Mouse (Mus musculus): ENCODE data around the gene Eea1.

Gene Eea1

DNA sequence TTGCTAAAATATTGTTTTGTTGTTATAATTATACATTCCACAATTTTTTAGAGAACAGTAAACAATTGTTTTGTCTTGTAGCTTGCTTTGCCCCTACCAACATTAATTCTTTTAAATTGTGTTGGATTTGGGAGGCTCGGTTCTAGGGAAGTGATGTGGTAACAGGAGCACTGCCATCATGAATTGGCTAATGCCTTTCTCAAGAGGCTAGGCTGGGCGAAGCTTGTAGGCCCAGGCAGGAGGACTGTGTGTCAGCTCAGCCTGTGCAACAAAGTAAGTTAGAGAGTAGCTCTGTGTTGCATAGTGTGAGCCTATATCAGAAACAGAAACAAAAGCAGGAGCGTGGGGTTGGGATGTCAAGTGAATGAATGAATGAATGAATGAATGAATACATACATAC, 9.0 kb downstream of the Eea1 start:
- DNase-seq (ENCODE audit: low read depth, low spot score), result no peak

DNA sequence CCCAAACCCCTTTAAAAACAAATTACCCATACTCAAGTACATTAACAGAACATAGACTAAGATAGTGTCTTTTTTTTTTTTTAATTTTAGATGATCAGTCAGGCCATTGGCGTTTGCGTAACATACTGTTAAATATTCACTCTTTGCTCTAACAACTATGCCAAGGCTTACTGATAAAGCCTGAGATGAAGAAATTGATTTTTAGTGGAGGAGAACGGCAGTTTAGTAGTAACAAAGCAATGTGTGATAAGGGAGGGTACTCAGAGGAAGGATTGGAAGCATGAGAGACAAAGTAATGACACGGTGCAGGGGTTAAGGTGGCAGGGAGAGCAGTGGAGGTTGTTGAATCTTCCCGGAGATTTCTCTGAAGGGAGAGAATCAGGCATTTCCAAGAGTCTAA, 9.7 kb downstream of the Eea1 start:
- DNase-seq (ENCODE audit: low read depth, low spot score), result no peak

DNA sequence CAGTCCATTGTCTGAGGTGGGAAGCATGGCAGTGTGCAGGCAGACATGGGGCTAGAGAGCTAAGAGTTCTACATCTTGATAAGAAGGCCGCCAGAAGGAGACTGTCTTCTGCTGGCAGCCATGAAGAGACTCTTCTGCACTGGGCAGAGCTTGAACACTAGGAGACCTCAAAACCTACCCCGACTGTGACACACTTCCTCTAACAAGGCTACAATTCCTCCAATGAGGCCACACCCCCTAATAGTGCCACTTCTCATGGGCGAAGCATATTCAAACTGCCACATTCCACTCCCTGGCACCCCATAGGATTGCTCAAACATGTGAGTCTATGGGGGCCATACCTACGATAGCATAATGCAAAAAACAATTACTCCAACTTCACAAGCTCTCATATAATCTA, 10.3 kb downstream of the Eea1 start:
- no peak for DNase-seq (ENCODE audit: low read depth, low spot score)

DNA sequence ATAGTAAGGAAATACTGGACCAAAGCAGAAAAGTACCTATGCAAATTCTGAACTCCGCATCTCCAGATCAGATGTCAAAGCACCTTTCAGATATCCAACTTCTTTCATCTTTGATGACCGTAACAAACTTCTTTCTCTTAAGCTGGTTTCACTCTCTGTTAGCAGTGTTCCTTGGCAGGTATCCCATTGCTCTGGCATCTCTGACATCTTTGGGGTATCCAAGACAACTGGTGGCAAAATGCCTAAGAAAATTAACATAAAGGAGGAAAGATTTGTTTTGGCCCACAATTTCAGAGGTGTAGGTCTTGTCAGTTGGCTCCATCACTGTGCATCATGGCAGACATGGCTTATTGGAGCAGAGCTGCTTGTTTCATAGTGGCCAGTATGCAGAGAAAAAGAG, 10.9 kb downstream of the Eea1 start:
- peak; percentile 16 for DNase-seq (ENCODE audit: low read depth, low spot score)

DNA sequence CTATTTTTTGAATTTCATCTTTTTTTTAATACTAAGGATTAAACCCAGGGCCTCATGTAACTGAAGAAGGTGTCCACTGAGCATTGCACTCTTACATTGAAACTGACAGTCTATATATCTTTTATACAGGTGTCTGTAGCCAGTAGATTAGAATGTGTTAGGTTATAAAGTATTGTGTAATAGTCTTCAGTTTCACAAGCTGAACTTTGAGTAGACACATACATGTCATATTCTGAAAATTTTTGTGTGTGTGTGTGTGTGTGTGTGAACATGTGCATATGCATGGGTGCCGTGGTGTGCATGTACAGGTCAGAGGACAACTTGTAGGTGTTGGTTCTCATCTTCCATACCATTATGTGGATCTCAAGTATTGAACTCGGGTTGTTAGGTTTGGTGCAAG, 16.2 kb downstream of the Eea1 start:
- no peak for DNase-seq (ENCODE audit: low read depth, low spot score)

DNA sequence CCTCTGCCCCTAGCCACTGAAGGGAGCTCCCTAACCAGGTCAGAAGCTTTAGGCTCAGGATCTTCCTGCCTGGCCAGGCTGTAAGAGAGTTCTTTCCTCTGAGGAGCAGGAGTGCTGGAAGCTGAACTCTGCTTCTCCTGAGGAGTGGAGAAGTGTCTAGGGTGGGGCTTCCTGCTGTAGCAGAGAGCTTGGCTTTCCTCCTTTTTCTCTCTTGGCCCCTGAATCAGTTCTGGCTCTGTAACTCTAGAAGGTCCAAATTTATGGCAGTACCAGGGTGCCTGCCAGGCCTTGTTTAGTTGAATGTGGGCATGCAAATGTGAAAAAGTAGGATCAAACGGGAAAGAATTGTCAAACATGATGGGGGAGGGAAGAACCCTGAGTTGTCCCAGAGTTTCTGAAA, 17.1 kb downstream of the Eea1 start:
- DNase-seq (ENCODE audit: low read depth, low spot score), result no peak

DNA sequence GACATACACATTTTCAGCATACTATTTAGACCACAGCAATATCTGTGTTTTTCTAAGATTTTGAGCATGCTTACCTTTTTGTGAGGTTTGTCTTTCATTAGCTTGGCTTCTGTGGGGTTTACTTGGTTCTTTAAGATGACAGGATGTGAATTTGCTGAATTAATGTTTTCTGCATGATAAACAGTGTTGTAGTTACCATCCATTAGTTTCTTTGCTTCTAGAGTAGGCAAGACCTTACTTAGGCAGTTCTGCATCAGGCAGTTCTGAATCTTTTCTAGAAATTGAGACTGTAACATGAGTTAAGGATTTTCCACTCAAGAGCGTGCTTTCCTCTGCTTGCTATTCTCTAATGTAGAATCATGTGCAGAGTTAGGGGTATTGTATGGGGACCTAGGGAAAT, 24.2 kb downstream of the Eea1 start:
- DNase-seq (ENCODE audit: low read depth, low spot score), result no peak

DNA sequence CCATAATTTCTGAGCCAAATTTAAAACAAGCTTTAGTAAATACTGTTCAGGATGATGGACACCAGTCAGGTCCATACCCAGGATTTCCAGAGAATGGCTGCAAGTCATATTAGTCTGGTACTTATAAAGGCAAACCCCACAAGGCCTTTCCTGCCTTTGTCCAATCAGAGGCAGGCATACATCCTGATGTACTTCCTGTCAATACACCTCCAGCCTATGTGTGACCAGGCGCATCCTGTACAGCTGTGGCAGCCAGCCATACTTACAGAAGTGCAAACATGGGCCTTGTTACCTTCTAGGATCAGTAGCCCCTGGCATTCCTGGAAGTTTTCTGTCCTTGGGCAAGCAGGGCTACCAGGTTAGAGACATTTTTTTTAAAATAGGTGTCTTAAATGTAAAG, 29.2 kb downstream of the Eea1 start:
- no peak for DNase-seq (ENCODE audit: low read depth, low spot score)

DNA sequence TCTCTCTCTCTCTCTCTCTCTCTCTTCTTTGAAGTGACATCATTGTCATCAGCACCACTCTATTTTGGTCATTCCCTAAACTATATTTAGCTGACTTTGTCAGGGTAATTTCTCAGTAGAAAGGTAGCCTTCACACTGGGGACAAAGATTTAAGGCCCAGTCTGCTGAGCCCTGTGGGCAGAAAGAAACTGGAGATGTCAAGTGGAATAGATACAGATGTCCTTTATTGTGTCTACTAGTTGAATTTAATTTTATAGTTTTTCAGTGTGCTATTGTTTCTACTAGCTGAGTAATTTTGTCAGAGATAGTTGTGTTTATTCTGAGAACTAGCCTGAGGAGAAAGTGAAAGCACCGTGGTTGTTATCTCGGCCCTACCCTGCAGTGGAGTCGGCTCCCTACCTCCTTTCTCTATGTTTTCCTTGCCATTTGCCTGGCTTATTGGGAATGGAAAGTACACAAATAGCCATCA, 30.3 kb downstream of the Eea1 start:
- DNase-seq (ENCODE audit: low read depth, low spot score), result peak; percentile 29

DNA sequence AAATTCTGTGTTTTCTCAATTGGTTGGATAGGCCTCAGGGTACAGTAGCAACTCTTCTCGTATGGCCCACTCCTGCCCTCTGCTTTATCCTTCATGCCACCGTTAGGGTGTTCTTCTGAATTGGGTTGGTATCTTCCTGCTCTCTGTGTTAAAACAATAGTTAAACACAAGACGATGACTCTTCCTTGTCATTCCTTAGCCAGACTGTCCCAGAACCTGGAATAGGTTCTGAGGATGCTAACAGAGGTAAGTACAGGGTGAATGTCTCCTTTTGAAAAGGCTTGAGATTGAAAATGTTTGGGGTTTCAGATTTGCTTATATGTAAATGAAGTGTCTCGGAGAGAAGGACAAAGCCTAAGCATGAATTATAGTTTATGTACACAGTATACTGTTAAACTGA, 30.9 kb downstream of the Eea1 start:
- no peak for DNase-seq (ENCODE audit: low read depth, low spot score)

DNA sequence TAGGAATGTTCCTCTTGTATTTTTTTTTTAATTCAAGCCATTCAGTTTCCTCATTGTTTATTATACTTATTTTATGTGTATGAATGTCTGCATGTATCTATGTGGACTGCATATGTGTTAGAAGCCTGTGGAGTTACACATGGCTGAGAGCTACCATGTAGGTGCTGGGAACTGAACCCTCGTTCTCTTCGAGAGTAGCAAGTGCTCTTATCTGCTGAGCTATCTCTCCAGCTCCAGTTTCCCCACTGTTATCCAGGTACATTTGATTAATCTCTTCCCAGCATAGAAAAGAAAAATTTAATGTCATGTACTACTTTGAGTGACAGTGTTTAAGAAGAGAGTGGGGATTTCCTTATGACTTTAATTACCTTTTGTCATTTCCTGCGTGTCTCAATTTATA, 31.5 kb downstream of the Eea1 start:
- DNase-seq (ENCODE audit: low read depth, low spot score), result no peak

DNA sequence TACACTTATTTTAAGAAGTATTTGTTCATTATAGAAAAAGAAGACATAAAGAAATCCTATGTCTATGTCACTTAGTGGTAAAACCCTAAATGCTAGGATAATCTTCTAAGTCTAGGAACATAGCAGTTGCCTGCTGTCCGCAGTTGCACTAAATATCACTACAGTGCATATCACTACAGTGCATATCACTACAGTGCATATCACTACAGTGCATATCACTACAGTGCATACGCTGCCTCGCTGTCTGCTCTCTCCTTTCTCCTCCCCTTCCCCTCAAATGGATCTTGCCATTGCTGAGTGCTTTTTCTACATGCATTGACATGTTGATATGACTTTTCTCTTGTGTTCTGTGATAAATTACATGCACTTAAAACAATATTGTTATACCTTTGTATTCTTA, 34.0 kb downstream of the Eea1 start:
- DNase-seq (ENCODE audit: low read depth, low spot score), result no peak

DNA sequence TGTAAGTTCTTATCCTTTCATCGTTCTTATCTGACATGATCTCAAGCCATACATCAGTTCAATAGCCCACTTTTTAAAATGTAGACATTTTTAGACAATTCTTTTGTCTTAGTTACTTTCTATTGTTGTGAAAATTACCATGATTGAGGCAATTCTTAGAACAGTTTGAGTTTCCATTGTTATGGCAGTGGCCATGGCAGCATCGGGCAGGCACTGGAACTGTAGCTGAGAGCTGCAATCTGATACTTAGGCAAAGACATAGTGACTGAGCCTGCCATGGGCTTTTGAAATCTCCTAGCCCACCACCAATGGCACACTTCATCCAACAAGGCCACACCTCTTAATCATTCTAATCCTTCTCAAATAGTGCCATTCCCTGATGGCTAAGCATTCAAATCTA, 36.3 kb downstream of the Eea1 start:
- DNase-seq (ENCODE audit: low read depth, low spot score), result no peak

DNA sequence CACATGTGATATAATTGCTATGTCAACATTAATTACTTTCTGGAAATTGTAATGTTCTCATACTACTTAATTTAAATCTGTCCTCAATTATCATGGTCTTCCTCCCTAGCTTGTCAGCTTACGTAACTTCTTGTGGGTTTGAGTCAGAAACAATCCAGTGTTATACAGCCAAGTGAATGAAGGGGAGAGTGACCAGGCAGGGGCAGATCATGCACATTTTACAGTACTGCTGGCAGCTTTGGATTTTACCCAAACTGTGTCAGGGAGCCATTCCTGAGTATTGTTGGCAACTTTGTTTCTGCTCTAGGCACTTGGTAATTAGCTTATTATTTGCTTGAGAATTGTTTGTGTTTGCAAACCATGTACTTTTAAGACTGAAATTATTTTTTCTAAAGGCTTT, 49.3 kb downstream of the Eea1 start:
- DNase-seq (ENCODE audit: low read depth, low spot score), result peak; percentile 53

DNA sequence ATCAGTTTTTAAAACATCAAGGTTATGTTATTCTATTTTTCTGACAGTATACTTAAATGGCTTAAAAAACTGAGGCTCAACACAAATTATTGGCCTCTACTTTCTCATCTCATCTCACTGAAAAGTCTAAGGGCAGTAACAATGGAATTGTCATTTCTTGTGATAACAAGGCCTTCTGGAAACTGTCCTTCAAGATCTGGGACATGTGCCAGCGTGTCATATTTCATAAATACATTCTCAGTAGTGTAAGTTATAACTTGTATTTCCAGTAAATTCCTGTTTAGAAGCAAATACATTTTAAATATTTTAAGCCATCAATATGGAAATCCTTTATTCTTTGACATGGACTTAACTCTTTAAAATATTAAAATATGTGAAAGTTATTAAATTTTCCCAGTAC, 50.7 kb downstream of the Eea1 start:
- DNase-seq (ENCODE audit: low read depth, low spot score), result peak; percentile 50

DNA sequence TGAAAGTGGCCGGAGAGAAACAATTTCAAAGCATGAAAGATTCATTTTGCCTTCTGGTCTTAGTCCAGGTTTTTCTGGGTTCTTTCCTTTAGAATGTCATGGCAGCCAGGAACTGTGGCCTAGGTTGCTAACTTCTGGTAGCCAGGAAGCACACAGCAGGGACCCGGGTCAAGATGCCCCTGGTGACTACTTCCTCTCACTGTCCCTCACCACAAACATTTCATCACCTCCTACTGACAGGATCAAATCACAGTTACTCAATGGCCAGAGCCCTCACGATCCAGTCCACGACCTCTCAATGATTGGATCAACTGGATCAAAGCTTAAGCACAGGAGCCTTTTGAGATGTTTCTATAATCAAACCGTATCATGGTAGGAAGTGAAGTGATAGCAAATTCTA, 60.5 kb downstream of the Eea1 start:
- DNase-seq (ENCODE audit: low read depth, low spot score), result no peak

DNA sequence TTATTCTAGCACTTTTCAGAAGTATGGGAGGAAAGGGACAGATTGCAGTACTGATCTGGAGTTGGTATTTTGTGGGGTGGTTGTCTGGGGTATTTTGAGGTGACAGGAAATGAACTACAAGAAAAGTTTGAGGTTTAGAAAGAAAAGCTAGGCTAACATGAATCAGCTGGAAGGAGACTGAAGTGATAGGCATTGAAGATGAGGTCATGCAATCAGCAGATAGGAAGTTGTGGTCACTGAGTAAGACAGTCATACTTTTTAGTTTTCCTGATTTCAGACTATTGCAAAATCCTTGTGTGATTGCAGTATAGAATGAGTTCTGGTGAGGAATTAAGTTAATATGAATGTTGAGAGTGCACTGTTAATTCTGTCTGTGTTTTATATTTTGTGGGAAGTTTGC, 75.3 kb downstream of the Eea1 start:
- peak; percentile 92 for DNase-seq (ENCODE audit: low read depth, low spot score)

DNA sequence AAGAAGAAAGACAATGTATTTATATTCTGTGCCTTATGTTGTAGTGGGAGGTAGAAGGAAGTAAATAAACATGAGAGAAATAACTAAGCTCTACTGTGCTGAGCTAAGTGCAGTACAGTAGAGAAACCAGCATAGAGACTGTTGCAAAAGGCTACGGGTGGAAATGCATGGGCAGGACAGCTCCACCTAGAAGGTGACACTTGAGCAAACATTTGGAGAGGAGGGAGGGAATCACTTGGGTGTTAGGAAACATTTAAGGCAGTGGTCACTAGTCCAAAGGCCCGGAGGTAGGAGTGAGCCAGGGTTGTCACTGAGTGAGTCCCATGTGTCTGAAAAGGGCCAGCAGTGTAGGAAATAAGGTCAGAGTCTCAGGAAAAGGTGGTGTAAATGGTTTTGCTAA, 77.0 kb downstream of the Eea1 start:
- no peak for DNase-seq (ENCODE audit: low read depth, low spot score)

DNA sequence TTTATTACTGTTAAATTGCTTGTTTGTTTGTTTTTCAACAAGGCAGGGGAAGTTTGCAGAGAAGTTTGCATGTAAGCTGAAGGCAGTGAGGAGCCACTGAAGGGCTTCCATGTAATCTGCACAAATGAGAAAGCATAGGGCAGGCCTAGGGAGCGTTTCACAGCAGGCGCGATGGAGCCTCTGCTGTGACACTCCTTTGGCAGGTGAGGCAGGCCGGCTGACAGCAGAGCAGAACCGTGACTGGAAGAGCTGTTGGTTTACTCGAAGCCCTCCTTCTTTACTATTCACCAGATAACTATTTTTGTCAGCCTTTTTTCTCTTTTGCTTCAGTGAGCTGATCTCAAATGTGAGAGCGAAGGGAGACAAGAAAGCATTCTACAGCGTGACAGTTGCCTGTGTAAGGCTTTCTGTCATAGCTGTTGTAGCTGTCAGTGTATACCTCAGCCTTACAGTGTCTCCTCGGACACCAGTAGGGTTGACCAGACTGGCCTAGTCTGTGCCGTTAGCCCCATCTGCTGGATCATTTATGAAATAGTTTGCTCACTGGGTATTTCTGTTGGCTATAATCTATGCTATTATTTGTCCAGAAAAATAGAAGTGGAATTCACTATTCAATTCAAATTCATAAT, 93.0 kb downstream of the Eea1 start:
- DNase-seq (ENCODE audit: low read depth, low spot score), result peak; percentile 78

DNA sequence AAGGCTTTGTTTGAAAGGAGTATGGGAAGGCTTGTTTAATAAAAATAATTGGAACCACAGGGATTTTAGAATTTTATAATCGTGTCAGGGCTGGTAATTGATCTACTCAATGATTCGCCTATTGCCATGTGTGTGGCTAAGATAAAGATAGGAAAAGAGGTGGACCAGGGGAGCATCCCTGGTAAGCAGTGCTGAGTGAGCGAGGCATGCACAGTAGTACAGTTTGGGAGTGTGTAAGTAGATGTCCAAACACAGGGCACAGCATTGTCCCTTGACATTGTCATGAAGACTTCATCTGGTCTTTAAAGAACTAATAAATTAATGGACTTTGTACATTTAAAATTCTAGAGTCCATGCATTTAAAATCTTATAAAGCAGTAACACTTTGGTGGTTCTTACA, 93.7 kb downstream of the Eea1 start:
- DNase-seq (ENCODE audit: low read depth, low spot score), result no peak

DNA sequence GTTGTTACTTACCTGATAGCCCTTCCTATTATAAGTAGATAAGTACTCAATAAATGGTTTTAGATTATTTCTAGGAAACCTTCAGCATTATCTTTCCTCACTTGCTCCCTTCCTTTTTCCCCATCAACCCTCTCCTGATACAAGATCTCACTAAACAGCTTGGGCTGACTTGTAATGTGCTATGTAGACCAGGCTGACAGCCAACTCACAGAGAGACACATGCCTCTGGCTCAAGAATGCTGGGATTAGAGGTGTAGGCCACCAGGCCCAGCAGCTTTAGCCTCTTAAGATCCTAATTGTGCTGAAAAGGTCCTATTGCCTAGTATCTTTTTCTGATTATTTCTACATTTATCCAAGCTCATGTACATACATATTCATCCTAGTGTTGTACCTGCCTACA, 95.5 kb downstream of the Eea1 start:
- DNase-seq (ENCODE audit: low read depth, low spot score), result no peak

DNA sequence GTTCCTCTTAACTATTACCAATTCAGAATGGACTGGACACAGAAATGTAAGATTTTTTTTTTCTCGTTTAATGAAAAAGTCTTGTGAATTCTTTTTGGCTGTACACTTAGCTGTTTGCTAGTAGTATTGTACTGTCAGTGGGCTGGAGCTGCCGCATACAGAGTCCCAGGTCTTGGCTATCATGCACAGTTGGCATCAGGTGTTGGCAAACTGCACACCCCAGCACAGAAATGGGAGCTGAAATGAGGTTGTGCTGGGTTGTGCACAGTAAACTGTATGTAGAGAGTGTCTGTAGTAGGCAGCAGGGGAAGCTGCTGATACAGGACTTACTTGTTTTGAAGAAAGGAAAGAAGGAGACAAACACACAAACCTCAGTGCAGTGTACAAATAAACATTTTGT, 103.8 kb downstream of the Eea1 start:
- DNase-seq (ENCODE audit: low read depth, low spot score), result no peak

DNA sequence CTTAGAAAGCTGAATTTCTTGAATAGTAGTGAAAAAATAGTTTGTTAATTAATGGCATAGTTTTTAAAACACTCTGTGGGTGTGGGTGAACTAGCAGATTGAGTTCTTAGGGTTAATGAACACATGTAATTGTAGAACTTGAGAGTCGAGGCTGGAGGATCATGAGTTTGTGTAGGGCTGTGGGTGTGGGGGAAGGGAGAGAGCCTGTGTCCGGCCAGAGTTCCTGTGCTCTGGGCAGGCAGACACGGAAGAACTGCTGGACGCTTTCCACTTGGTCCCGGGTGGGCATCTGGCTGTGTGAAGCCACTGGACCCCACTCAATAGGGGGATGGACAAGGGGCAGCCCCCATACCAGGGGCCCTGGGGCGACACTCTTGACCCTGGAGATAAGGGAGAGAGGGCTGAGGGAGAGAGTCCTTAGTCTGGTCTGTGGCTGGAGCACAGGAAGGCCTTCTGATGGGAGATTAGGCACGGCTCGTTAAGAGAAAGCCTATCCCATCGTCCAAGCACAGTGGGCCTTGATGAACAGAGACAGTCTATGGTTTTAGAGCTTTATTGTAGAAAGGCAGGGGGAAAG, 107.6 kb downstream of the Eea1 start:
- DNase-seq (ENCODE audit: low read depth, low spot score), result no peak

DNA sequence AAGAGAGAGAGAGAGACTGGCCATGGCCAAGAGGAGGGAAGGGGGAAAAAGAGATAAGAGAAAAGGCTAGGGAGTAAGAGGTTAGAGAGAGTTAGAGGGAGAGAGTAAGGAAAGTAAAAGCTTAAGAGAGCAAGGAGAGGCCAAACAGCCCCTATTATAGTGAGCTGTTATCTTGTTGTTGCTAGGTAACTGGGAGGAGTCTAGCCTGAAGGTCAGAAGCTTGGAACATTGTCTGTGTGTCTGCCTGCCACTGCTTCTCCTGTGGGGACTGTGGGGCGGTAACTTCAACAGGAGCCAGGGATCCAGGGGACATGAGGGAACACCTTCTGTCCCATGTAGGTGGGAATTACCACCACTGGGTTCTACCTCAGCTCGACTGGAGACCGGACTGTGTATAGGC, 108.1 kb downstream of the Eea1 start:
- DNase-seq (ENCODE audit: low read depth, low spot score), result no peak
